Mouse (Mus musculus): Measurements from ENCODE around the gene Nrsn2. TPM values are rescaled to one million over a fixed set of nuclear protein-coding genes. Genes with fewer than 3 reads are reported as not detected.

Gene Nrsn2
- polyA plus RNA-seq, 1 experiment = 0.85 TPM

DNA sequence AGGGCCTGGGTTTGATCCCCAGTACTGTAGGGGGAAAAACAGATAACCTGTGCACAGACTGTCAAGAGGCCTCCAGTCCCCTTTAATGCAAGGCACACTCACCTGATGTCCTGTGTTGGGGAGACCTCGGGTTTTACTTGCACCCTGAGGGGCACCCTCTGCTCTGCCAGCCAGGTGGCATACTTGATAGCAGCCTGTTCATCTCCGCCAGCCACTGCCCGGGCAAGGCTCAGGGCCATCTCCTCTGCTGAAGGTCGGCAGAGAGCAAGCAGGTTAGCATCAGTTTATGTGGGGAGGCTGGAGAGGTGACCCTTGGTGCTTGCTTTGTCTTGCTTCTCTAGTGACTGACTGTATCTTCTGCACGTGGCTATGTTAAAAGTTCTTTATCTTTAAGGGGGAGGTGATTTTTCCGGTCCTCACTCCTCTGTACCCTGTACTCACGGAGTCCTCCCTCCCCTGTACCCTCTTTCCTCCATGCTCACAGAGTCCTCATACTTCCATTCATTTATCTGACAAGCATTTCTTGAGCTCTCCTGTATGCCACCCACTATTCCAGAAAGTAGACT, 45.5 kb downstream of the Nrsn2 start:
- Histone ChIP-seq H3K27me3 (ENCODE audit: control insufficient read depth, insufficient read depth, low read length) (no peaks in the 10 kb centered on the region), H3K4me3 (ENCODE audit: control insufficient read depth, low read depth, low read length) (no peak overlapping the region), H3K36me3 (ENCODE audit: control insufficient read depth, insufficient read depth, low read length) (no peaks in the 10 kb centered on the region), H3K27ac (ENCODE audit: control insufficient read depth, insufficient read depth, low read depth, low read length) (no peak overlapping the region), H3K4me1 (ENCODE audit: control insufficient read depth, insufficient read depth, low read length) (peaks cover 8% of the 10 kb centered on the region)
- TF ChIP-seq POLR2A (IDR thresholded peaks at IDR 0.05; ENCODE audit: control insufficient read depth, low read depth, low read length) = no peak
- no peak for TF ChIP-seq CTCF (IDR thresholded peaks at IDR 0.05; ENCODE audit: control insufficient read depth, insufficient read depth, insufficient replicate concordance, low read depth, low read length)

GRCm38 (mm10) chr2:152327980-152328379, 48.5 kb downstream of the Nrsn2 start:
- peaks cover 8% of the 10 kb centered on the region for H3K4me1 ChIP-seq (ENCODE audit: control insufficient read depth, insufficient read depth, low read length)
- TF ChIP-seq POLR2A (IDR thresholded peaks at IDR 0.05; ENCODE audit: control insufficient read depth, low read depth, low read length) (no peak), CTCF (IDR thresholded peaks at IDR 0.05; ENCODE audit: control insufficient read depth, insufficient read depth, insufficient replicate concordance, low read depth, low read length) (no peak)
- H3K4me3 ChIP-seq (ENCODE audit: control insufficient read depth, low read depth, low read length) = no peak overlapping the region
- no peaks in the 10 kb centered on the region for H3K27me3 ChIP-seq (ENCODE audit: control insufficient read depth, insufficient read depth, low read length)
- H3K36me3 ChIP-seq (ENCODE audit: control insufficient read depth, insufficient read depth, low read length) = no peaks in the 10 kb centered on the region
- H3K27ac ChIP-seq (ENCODE audit: control insufficient read depth, insufficient read depth, low read depth, low read length) = no peak overlapping the region

DNA sequence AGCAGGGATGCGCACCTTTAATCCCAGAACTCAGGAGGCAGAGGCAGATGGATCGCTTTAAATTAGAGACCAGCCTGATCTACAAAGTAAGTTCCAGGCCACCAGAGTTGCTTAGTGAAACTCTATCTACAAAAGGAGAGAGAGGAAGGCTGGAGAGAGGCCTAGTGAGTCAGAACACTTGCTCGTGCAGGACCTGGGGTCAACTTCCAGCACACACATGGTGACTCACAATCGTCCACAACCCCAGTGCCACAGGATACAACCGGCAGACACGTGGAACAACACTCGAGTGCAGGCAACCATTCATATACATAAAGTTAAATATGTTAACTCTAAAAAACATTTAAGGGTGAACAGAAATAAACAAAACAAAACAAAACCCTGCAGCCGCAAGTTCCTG, 49.8 kb downstream of the Nrsn2 start:
- Histone ChIP-seq H3K27me3 (ENCODE audit: control insufficient read depth, insufficient read depth, low read length) (no peaks in the 10 kb centered on the region), H3K27ac (ENCODE audit: control insufficient read depth, insufficient read depth, low read depth, low read length) (no peak overlapping the region), H3K36me3 (ENCODE audit: control insufficient read depth, insufficient read depth, low read length) (no peaks in the 10 kb centered on the region), H3K4me1 (ENCODE audit: control insufficient read depth, insufficient read depth, low read length) (peaks cover 3% of the 10 kb centered on the region), H3K4me3 (ENCODE audit: control insufficient read depth, low read depth, low read length) (no peak overlapping the region)
- TF ChIP-seq POLR2A (IDR thresholded peaks at IDR 0.05; ENCODE audit: control insufficient read depth, low read depth, low read length) (no peak), CTCF (IDR thresholded peaks at IDR 0.05; ENCODE audit: control insufficient read depth, insufficient read depth, insufficient replicate concordance, low read depth, low read length) (no peak)

DNA sequence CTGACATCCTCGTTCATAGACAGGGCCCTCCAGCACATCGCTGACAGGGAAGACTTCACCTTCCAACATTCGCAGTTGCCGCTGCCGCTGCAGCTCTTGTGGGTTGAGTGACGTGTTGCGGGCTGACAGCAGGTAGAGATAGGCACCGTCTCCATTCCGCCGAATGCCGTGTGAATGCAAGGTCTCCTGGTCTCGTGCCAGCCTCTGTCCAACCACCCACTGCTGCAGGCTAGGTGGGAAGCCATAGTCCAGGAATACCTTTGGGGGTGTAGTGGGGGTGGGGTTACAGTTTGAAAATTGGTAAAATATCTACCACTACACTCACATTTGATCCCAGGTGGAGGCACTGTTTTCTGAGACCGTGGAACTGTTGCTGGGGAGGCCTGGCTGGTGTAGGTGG, 50.3 kb downstream of the Nrsn2 start:
- Histone ChIP-seq H3K27me3 (ENCODE audit: control insufficient read depth, insufficient read depth, low read length) (no peaks in the 10 kb centered on the region), H3K36me3 (ENCODE audit: control insufficient read depth, insufficient read depth, low read length) (no peaks in the 10 kb centered on the region), H3K27ac (ENCODE audit: control insufficient read depth, insufficient read depth, low read depth, low read length) (no peak overlapping the region), H3K4me1 (ENCODE audit: control insufficient read depth, insufficient read depth, low read length) (no peaks in the 10 kb centered on the region), H3K4me3 (ENCODE audit: control insufficient read depth, low read depth, low read length) (no peak overlapping the region)
- TF ChIP-seq POLR2A (IDR thresholded peaks at IDR 0.05; ENCODE audit: control insufficient read depth, low read depth, low read length) = no peak
- no peak for TF ChIP-seq CTCF (IDR thresholded peaks at IDR 0.05; ENCODE audit: control insufficient read depth, insufficient read depth, insufficient replicate concordance, low read depth, low read length)

DNA sequence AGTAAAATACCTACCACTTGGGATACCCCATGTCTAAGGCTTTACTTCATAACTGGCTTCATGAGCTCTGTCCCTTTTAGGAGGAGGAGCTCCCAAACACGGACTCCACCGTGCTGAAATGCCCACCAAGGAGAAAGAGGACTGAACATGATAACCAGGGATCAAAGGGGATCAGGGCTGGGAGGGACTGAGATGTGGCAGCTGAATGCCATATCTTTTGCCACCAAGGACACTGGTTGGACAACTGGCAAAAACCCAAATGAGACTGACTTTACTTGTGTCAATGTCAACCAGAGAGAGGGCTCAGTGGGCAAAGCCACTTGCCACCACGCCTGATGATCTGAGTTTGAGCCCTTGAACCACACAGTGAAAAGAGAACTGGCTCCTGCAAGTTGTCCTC, 51.6 kb downstream of the Nrsn2 start:
- TF ChIP-seq CTCF (IDR thresholded peaks at IDR 0.05; ENCODE audit: control insufficient read depth, insufficient read depth, insufficient replicate concordance, low read depth, low read length) (no peak), POLR2A (IDR thresholded peaks at IDR 0.05; ENCODE audit: control insufficient read depth, low read depth, low read length) (no peak)
- Histone ChIP-seq H3K36me3 (ENCODE audit: control insufficient read depth, insufficient read depth, low read length) (no peaks in the 10 kb centered on the region), H3K27ac (ENCODE audit: control insufficient read depth, insufficient read depth, low read depth, low read length) (no peak overlapping the region), H3K4me1 (ENCODE audit: control insufficient read depth, insufficient read depth, low read length) (no peaks in the 10 kb centered on the region), H3K27me3 (ENCODE audit: control insufficient read depth, insufficient read depth, low read length) (no peaks in the 10 kb centered on the region), H3K4me3 (ENCODE audit: control insufficient read depth, low read depth, low read length) (no peak overlapping the region)

GRCm38 (mm10) chr2:152323971-152324370, 52.5 kb downstream of the Nrsn2 start:
- no peaks in the 10 kb centered on the region for H3K36me3 ChIP-seq (ENCODE audit: control insufficient read depth, insufficient read depth, low read length)
- H3K27me3 ChIP-seq (ENCODE audit: control insufficient read depth, insufficient read depth, low read length) = no peaks in the 10 kb centered on the region
- no peak overlapping the region for H3K4me3 ChIP-seq (ENCODE audit: control insufficient read depth, low read depth, low read length)
- H3K4me1 ChIP-seq (ENCODE audit: control insufficient read depth, insufficient read depth, low read length) = no peaks in the 10 kb centered on the region
- H3K27ac ChIP-seq (ENCODE audit: control insufficient read depth, insufficient read depth, low read depth, low read length) = no peak overlapping the region
- no peak for TF ChIP-seq POLR2A (IDR thresholded peaks at IDR 0.05; ENCODE audit: control insufficient read depth, low read depth, low read length)
- no peak for TF ChIP-seq CTCF (IDR thresholded peaks at IDR 0.05; ENCODE audit: control insufficient read depth, insufficient read depth, insufficient replicate concordance, low read depth, low read length)

- Histone ChIP-seq H3K27ac (ENCODE audit: control insufficient read depth, insufficient read depth, low read depth, low read length) (no peak overlapping the region), H3K27me3 (ENCODE audit: control insufficient read depth, insufficient read depth, low read length) (no peaks in the 10 kb centered on the region), H3K36me3 (ENCODE audit: control insufficient read depth, insufficient read depth, low read length) (no peaks in the 10 kb centered on the region)
Measured at GRCm38 (mm10) chr2:152322198-152322597, 54.2 kb downstream of the Nrsn2 start.

DNA sequence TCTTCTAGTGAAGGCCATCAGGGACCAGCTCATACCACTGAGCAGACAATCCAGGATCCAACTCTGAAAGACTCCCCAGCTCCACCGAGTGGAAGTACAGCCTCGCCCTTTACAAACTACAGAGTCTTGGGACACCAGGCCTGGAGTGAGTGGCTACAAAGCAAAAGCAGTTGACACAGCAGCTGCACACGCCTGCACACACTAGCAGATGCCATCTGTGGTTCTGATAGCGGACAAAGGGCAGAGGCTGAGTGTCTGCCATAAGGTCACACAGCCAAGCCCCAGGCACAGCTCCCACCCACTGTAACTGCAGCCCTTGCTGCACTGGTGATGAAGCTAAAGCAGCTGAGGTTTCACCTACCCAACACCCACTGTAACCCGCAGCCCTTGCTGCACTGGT, 54.9 kb downstream of the Nrsn2 start:
- no peaks in the 10 kb centered on the region for H3K36me3 ChIP-seq (ENCODE audit: control insufficient read depth, insufficient read depth, low read length)

More at GRCm38 (mm10) chr2:152322198-152322597, 54.2 kb downstream of the Nrsn2 start:
- Histone ChIP-seq H3K4me1 (ENCODE audit: control insufficient read depth, insufficient read depth, low read length) (no peaks in the 10 kb centered on the region), H3K4me3 (ENCODE audit: control insufficient read depth, low read depth, low read length) (no peak overlapping the region)
- TF ChIP-seq CTCF (IDR thresholded peaks at IDR 0.05; ENCODE audit: control insufficient read depth, insufficient read depth, insufficient replicate concordance, low read depth, low read length) = no peak
- TF ChIP-seq POLR2A (IDR thresholded peaks at IDR 0.05; ENCODE audit: control insufficient read depth, low read depth, low read length) = no peak

More for the DNA sequence above, 54.9 kb downstream of the Nrsn2 start:
- no peak for TF ChIP-seq POLR2A (IDR thresholded peaks at IDR 0.05; ENCODE audit: control insufficient read depth, low read depth, low read length)
- no peak for TF ChIP-seq CTCF (IDR thresholded peaks at IDR 0.05; ENCODE audit: control insufficient read depth, insufficient read depth, insufficient replicate concordance, low read depth, low read length)
- Histone ChIP-seq H3K4me3 (ENCODE audit: control insufficient read depth, low read depth, low read length) (no peak overlapping the region), H3K4me1 (ENCODE audit: control insufficient read depth, insufficient read depth, low read length) (no peaks in the 10 kb centered on the region), H3K27ac (ENCODE audit: control insufficient read depth, insufficient read depth, low read depth, low read length) (no peak overlapping the region), H3K27me3 (ENCODE audit: control insufficient read depth, insufficient read depth, low read length) (no peaks in the 10 kb centered on the region)

Other genes with a start within 250 kb of the Nrsn2 start
- 0.53 and 0.96 TPM in 2 replicates for gene Tcf15, start 233.1 kb downstream of the Nrsn2 start, polyA plus RNA-seq (2012; rRNA removed)
- gene Csnk2a1, start 149.8 kb downstream of the Nrsn2 start, polyA plus RNA-seq (2012; rRNA removed) = 7.2 and 10.3 TPM in 2 replicates
- 236 and 271 TPM in 2 replicates for gene Tbc1d20, start 82.8 kb downstream of the Nrsn2 start, polyA plus RNA-seq (2012; rRNA removed)
- 72.2 and 76.2 TPM in 2 replicates for gene Rbck1, start 44.0 kb downstream of the Nrsn2 start, polyA plus RNA-seq (2012; rRNA removed)
- gene Trib3, start 32.6 kb downstream of the Nrsn2 start, polyA plus RNA-seq (2012; rRNA removed) = 0.16 and 0.26 TPM in 2 replicates
- gene Sox12, start 21.4 kb upstream of the Nrsn2 start, polyA plus RNA-seq (2012; rRNA removed) = 5.9 and 6.2 TPM in 2 replicates
- 2.5 and 2.8 TPM in 2 replicates for gene Zcchc3, start 38.4 kb upstream of the Nrsn2 start, polyA plus RNA-seq (2012; rRNA removed)
- 54.7 and 73.0 TPM in 2 replicates for gene 6820408C15Rik, start 38.9 kb upstream of the Nrsn2 start, polyA plus RNA-seq (2012; rRNA removed)
- gene Defb23, start 88.0 kb upstream of the Nrsn2 start, polyA plus RNA-seq (2012; rRNA removed) = 1.4 TPM in 1 of 2 replicates, not detected in the other
- gene Defb20, start 100.4 kb upstream of the Nrsn2 start, polyA plus RNA-seq (2012; rRNA removed) = 0.28 and 0.52 TPM in 2 replicates
- 7.6 TPM in 1 of 2 replicates, not detected in the other for gene Defb22, start 113.5 kb upstream of the Nrsn2 start, polyA plus RNA-seq (2012; rRNA removed)
- 4.3 TPM in 1 of 2 replicates, not detected in the other for gene Defb26, start 135.1 kb upstream of the Nrsn2 start, polyA plus RNA-seq (2012; rRNA removed)
- gene Defb28, start 141.6 kb upstream of the Nrsn2 start, polyA plus RNA-seq (2012; rRNA removed) = 108 TPM in 1 of 2 replicates, not detected in the other
- not detected in 2 replicates for gene Defb29, start 163.5 kb upstream of the Nrsn2 start, polyA plus RNA-seq (2012; rRNA removed)
- not detected in 2 replicates for gene Gm17416, start 192.7 kb upstream of the Nrsn2 start, polyA plus RNA-seq (2012; rRNA removed)
- gene Defb21, start 196.1 kb upstream of the Nrsn2 start, polyA plus RNA-seq (2012; rRNA removed) = 4.1 and 4.5 TPM in 2 replicates
- gene Defb19, start 203.7 kb upstream of the Nrsn2 start, polyA plus RNA-seq (2012; rRNA removed) = 710 and 946 TPM in 2 replicates
- gene Defb45, start 222.8 kb upstream of the Nrsn2 start, polyA plus RNA-seq (2012; rRNA removed) = 16.3 and 25.5 TPM in 2 replicates
- 125 and 129 TPM in 2 replicates for gene Defb36, start 227.7 kb upstream of the Nrsn2 start, polyA plus RNA-seq (2012; rRNA removed)
- gene Defb25, start 246.4 kb upstream of the Nrsn2 start, polyA plus RNA-seq (2012; rRNA removed) = not detected in 2 replicates

Measured in testis, adult 2 months (tissue).